Mouse (Mus musculus) cerebellum, postnatal 14 days (tissue): ENCODE results near the gene Gm17455.

ENCODE experiments used
- DNase-seq, 2 experiments: peaks; one replicate each; pipeline ENCODE4 v3.0.0; 2021; ENCODE audit warnings: mixed read lengths in 2 of 2

The Gm17455 gene

DNA sequence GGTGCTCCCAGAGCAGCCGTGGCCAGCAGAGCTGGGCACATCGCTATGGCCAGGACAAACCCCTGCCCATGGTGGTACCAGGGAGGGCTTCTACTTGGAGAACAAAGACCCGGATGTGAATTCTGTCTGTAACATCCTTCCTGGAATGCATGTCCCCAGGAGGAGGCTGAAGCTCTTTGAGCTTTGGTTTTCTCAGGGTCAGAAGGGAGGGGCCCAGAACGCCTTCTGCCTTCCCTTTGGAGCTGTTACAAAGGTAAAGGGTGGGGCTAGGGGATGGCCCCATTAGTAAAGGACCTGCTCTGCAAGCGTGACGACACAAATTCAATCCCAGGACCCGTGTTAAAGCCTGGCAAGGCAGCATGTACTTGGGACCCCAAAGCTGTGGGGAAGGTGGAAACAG is 23.2 kb downstream of the Gm17455 start:
- DNase-seq = no peak

DNA sequence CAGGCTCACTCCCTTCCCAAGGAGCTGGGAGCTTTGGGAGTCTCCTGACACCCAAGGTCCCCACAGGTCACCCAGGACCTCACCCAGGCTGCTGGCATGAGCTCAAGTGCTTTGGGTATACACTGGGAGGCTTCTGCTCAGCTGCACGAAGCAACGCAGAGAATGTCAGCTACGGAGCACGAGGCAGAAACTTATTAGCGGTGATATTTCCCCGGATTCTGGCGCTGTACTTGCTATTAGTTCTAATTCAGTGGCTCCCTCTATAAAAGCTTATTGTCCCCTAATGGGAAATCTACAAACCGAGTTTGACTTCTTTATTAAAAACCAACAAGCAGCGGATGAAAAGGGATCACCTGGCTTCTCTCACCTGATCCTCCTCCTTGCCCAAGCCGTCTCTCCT is 30.5 kb downstream of the Gm17455 start:
- DNase-seq = peak in 1 of 2 experiments; percentile 18

DNA sequence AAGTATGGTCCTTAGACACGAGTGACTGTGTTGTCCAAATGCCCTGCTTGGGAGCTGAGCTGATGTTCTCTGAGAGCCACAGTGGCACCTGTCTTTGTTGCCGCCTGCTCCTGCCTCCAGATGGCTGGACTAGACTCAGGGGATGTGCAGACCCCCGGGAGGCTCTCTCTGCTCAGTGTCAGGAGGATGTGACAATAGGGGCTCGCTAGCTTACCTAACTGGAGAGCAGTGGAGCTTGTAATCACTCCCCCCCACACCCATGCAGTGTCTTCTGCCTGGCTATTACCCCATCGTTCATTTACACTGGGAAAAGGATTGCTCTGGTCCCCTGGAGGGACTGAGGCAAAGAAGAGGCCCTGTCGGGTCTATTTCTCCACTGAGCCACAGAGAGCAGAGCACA is 31.1 kb downstream of the Gm17455 start:
- DNase-seq = no peak

DNA sequence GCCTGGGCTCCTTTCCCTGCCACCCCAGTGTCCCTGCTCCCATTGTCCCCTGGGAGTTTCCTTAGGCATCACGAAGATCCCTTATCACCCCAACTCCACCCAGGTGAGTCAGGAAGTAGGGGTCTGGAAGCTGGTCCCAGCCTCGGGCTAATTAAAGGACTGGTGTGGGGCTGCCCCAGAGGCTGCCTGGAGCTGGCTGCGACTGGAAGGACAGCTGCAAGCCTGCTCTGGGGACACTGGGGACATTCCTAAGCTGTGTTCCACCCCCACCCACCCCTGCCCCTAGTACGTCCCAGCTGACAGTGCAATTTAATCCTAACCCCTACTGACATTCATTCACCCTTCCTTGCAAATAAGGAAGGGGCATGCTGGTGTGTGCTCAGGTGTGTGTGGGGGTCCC is 33.2 kb downstream of the Gm17455 start:
- DNase-seq = no peak

- DNase-seq = no peak
These were observed 42.8 kb downstream of the Gm17455 start for GRCm38 (mm10) chr10:60442321-60442720.

- no peak for DNase-seq
These were observed 43.6 kb downstream of the Gm17455 start for GRCm38 (mm10) chr10:60443078-60443477.

GRCm38 (mm10) chr10:60445031-60445593 is 45.6 kb downstream of the Gm17455 start:
- peak in 1 of 2 experiments; percentile 29 for DNase-seq

- DNase-seq = no peak
These were observed 47.7 kb downstream of the Gm17455 start for GRCm38 (mm10) chr10:60447186-60447585.
